Mouse (Mus musculus) myocyte (in vitro differentiated cells): ENCODE measurements around the gene Rgcc. TPM values are rescaled to one million over a fixed set of nuclear protein-coding genes. Genes with fewer than 3 reads are reported as not detected.

Experiments
- H3K27me3 ChIP-seq: one replicate; pipeline ENCODE4 v1.6.1; 2011; ENCODE audit not compliant: control insufficient read depth, insufficient read depth, insufficient read length
- H3K36me3 ChIP-seq: one replicate; pipeline ENCODE4 v1.6.1; 2011; ENCODE audit not compliant: control insufficient read depth, insufficient read depth
- H3K4me2 ChIP-seq: one replicate; pipeline ENCODE4 v1.6.1; 2011; ENCODE audit warnings: low read depth, control low read depth
- H3K4me3 ChIP-seq: one replicate; pipeline ENCODE4 v1.5.1; 2011; ENCODE audit warnings: mild to moderate bottlenecking, control low read depth, moderate library complexity
- H3K79me2 ChIP-seq: one replicate; pipeline ENCODE4 v1.6.1; 2011; ENCODE audit not compliant: control insufficient read depth, insufficient read depth
- H3ac ChIP-seq: one replicate; pipeline ENCODE4 v1.6.1; 2011; ENCODE audit not compliant: control insufficient read depth, insufficient read length
- CEBPB ChIP-seq: IDR thresholded peaks from 2 replicates; pipeline ENCODE4 v1.6.1; 2011; ENCODE audit warnings: mild to moderate bottlenecking, moderate library complexity; ENCODE audit not compliant: poor library complexity, insufficient read depth, severe bottlenecking
- E2F4 ChIP-seq: IDR thresholded peaks from one replicate; pipeline ENCODE4 v1.6.1; 2011; ENCODE audit warnings: mild to moderate bottlenecking, control low read depth, moderate library complexity; ENCODE audit not compliant: insufficient read depth
- MAX ChIP-seq: IDR thresholded peaks from one replicate; pipeline ENCODE4 v1.6.1; 2011; ENCODE audit warnings: low read depth, mild to moderate bottlenecking, control low read depth
- MYOD1 ChIP-seq, 3 experiments: IDR thresholded peaks; one replicate each; pipeline ENCODE4 v1.6.1; 2011; ENCODE audit warnings: control low read depth in 2 of 3, low read depth in 2 of 3, mild to moderate bottlenecking in 2 of 3, moderate library complexity in 1 of 3; ENCODE audit not compliant: insufficient read length in 2 of 3, control insufficient read depth in 1 of 3
- MYOG ChIP-seq, 3 experiments: IDR thresholded peaks; one replicate each; pipeline ENCODE4 v1.6.1; 2011; ENCODE audit warnings: control low read depth in 2 of 3, low read depth in 2 of 3, mild to moderate bottlenecking in 2 of 3; ENCODE audit not compliant: insufficient read length in 2 of 3, control insufficient read depth in 1 of 3, insufficient read depth in 1 of 3
- POLR2A ChIP-seq: IDR thresholded peaks from one replicate; pipeline ENCODE4 v1.6.1; 2011; ENCODE audit warnings: low read depth, mild to moderate bottlenecking, control low read depth, moderate library complexity; ENCODE audit not compliant: insufficient read length
- POLR2AphosphoS2 ChIP-seq: IDR thresholded peaks from one replicate; pipeline ENCODE4 v1.6.1; 2011; ENCODE audit warnings: low read depth, control low read depth; ENCODE audit not compliant: insufficient read length
- REST ChIP-seq: IDR thresholded peaks from one replicate; pipeline ENCODE4 v1.6.1; 2011; ENCODE audit warnings: mild to moderate bottlenecking, control low read depth, moderate library complexity; ENCODE audit not compliant: insufficient read depth, insufficient read length
- SRF ChIP-seq: IDR thresholded peaks from one replicate; pipeline ENCODE4 v1.6.1; 2011; ENCODE audit warnings: low read depth; ENCODE audit not compliant: control insufficient read depth, insufficient read length
- TCF12 ChIP-seq: IDR thresholded peaks from one replicate; pipeline ENCODE4 v1.6.1; 2011; ENCODE audit warnings: mild to moderate bottlenecking, control low read depth; ENCODE audit not compliant: poor library complexity, insufficient read depth, severe bottlenecking
- TCF3 ChIP-seq: IDR thresholded peaks from one replicate; pipeline ENCODE4 v1.6.1; 2011; ENCODE audit warnings: low read depth, control low read depth; ENCODE audit not compliant: insufficient read length
- USF1 ChIP-seq: IDR thresholded peaks from one replicate; pipeline ENCODE4 v1.6.1; 2011; ENCODE audit warnings: low read depth, mild to moderate bottlenecking, control low read depth, moderate library complexity
- polyA plus RNA-seq: library from polyadenylated mRNA; unstranded; fragments of >200 nt; fragmentation: generic; extraction: Trizol; gene quantifications from one replicate; pipeline ENCODE4 v1.2.1, GENCODE M21; 2012; ENCODE audit warnings: missing spikeins

The Rgcc gene
- polyA plus RNA-seq, 1 experiment, result 6.0 TPM

DNA sequence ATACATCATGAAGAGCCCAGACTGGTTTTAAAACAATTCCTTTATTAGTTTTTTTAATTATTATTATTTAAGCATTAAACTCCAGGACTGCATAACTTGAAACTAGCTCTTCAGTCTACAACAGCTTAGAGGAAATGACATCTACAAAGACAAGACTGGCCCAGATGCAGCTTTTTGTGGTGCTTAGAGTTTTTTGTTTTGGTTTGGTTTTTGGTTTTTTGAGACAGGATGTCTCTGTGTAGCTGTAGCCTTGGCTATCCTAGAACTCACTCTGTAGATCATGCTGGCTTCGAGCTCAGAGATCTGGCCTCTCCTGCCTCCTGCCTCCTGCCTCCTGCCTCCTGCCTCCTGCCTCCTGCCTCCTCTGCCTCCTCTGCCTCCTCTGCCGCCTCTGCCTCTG is 45.7 kb downstream of the Rgcc start:
- H3ac ChIP-seq, result no peak overlapping the region
- H3K36me3 ChIP-seq, result no peaks in the 10 kb centered on the region
- no peak overlapping the region for H3K4me2 ChIP-seq
- no peak for TF ChIP-seq USF1
- TF ChIP-seq TCF12, result no peak
- no peak for TF ChIP-seq POLR2A
- TF ChIP-seq MYOD1 (IDR thresholded peaks at IDR 0.05; ENCODE audit: control insufficient read depth in 1 of 3, insufficient read length in 2 of 3, low read depth in 2 of 3), result no peak
- no peaks in the 10 kb centered on the region for H3K79me2 ChIP-seq
- H3K4me3 ChIP-seq, result no peak overlapping the region
- H3K27me3 ChIP-seq, result no peaks in the 10 kb centered on the region

DNA sequence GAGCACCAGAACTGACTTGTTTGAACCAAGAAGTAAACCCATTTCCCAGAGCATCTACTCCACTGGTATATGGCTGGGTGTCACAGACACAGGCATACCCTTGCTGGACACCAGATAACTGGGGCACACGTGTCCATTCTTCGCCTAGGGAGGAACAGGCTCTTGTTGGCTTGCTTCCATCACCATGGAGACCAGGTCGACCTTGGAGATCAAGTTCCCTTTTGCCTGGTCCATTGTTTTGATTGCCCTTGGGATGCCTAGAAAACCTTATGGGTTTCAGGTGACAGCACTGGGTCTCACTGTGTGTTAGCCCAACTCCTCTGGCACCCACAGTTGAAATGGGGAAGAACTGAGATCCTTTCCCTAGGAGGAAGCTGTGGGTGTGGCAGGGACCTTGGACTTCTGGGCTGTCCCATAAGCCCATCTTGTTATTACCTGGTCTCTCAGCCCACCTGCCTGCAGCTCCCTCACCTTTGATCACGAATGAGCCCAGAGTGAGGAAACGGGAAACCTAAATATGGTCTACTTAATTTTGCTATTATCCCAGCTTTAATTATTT is 49.6 kb downstream of the Rgcc start:
- TF ChIP-seq TCF12 (no peak), E2F4 (no peak), MYOD1 (IDR thresholded peaks at IDR 0.05; ENCODE audit: control insufficient read depth in 1 of 3, insufficient read length in 2 of 3, low read depth in 2 of 3) (no peak), REST (no peak), POLR2A (no peak), MAX (no peak), SRF (no peak), MYOG (IDR thresholded peaks at IDR 0.05; ENCODE audit: control insufficient read depth in 1 of 3, insufficient read depth in 1 of 3, insufficient read length in 2 of 3, low read depth in 2 of 3) (no peak), POLR2AphosphoS2 (no peak), USF1 (no peak), CEBPB (no peak), TCF3 (no peak)
- Histone ChIP-seq H3K4me3 (no peak overlapping the region), H3K27me3 (no peaks in the 10 kb centered on the region), H3K79me2 (no peaks in the 10 kb centered on the region), H3K36me3 (no peaks in the 10 kb centered on the region), H3K4me2 (no peak overlapping the region), H3ac (no peak overlapping the region)

DNA sequence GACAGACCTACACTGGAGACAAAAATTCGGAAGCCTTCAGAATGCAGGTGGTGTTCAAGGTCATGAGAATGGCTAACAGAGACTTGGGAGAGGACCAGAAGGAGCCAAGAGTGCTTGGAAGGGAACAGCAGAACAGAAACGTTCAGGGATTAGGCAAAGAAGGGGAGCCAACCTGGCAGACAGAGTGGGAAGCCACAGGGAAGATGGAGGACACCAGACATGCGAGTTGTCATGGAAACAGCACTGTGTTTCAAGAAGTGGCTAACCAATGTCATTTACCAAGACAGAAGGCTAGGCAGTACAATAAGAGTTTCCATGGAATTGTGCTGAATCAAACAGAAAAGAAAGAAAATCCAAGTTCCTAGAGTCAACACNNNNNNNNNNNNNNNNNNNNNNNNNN is 56.9 kb downstream of the Rgcc start:
- no peak for TF ChIP-seq MYOG (IDR thresholded peaks at IDR 0.05; ENCODE audit: control insufficient read depth in 1 of 3, insufficient read depth in 1 of 3, insufficient read length in 2 of 3, low read depth in 2 of 3)
- TF ChIP-seq TCF12, result no peak
- no peak for TF ChIP-seq MAX
- no peak for TF ChIP-seq SRF
- no peak for TF ChIP-seq E2F4
- no peak for TF ChIP-seq USF1
- no peak for TF ChIP-seq REST
- no peak for TF ChIP-seq MYOD1 (IDR thresholded peaks at IDR 0.05; ENCODE audit: control insufficient read depth in 1 of 3, insufficient read length in 2 of 3, low read depth in 2 of 3)
- no peak for TF ChIP-seq CEBPB
- no peak for TF ChIP-seq POLR2AphosphoS2
- no peak for TF ChIP-seq TCF3
- TF ChIP-seq POLR2A, result no peak
- no peak overlapping the region for H3K4me2 ChIP-seq
- H3K36me3 ChIP-seq, result no peaks in the 10 kb centered on the region
- H3K27me3 ChIP-seq, result no peaks in the 10 kb centered on the region
- H3K4me3 ChIP-seq, result no peak overlapping the region
- H3K79me2 ChIP-seq, result no peaks in the 10 kb centered on the region
- no peak overlapping the region for H3ac ChIP-seq

DNA sequence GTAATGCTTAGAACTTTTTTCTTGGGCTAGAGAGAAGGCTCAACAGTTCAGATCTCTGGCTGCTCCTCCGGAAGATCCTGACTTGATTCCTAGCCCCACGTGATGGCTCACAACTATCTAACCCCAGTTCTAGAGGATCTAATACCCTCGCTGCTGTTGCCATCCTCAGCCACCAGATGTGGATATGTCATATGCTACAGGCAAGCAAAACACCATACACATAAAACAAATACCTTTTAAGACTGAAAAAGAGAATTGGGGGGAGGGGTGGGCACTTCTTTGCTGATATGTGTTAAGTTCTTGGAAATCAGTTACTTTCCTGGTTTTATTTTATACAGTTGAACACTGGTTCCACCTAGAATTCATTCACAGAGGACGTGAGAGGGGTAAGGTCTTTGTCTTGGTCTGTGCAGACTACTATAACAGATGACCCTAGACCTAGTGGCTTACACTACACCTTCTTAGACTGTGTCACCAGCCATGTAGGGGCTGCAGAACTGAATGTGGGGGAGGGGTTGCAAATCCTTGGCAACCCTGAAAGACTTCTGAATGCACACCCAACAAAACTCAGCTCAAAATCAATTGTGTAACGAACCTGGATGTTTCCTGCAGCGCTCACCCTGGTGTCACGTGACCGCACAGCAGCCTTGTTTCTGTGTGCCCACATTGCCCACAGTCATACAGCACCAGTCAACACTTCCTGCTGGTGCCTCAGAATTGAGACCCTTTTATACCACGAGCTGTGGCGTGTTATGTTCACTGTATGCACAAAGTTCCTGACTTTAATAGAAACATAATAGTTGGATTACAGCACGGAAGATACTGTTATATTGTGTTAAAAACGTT is 58.2 kb downstream of the Rgcc start:
- no peak overlapping the region for H3K4me2 ChIP-seq
- TF ChIP-seq E2F4, result no peak
- TF ChIP-seq REST, result no peak
- TF ChIP-seq MYOG (IDR thresholded peaks at IDR 0.05; ENCODE audit: control insufficient read depth in 1 of 3, insufficient read depth in 1 of 3, insufficient read length in 2 of 3, low read depth in 2 of 3), result no peak
- TF ChIP-seq TCF12, result no peak
- no peak for TF ChIP-seq CEBPB
- no peak for TF ChIP-seq POLR2A
- TF ChIP-seq MAX, result no peak
- no peak for TF ChIP-seq TCF3
- no peaks in the 10 kb centered on the region for H3K27me3 ChIP-seq
- H3K36me3 ChIP-seq, result no peaks in the 10 kb centered on the region
- H3ac ChIP-seq, result no peak overlapping the region
- H3K4me3 ChIP-seq, result no peak overlapping the region
- H3K79me2 ChIP-seq, result no peaks in the 10 kb centered on the region

DNA sequence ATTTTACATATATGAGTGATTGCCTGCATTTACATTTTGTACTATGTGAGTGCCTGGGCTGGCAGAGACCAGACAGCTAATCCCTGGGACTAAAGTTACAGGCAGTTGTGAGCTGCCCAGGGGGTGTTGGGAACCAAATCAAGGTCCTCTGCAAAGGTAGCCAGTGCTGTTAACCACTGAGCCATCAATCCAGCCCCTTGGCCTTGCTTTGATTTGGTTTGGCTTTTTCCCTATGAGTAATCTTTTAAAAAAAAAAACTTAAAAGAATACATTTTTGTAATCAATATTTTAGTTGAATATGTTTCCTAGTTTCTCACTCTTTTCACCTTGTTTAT is 59.1 kb downstream of the Rgcc start:
- TF ChIP-seq MAX, result no peak

More for the DNA sequence above, 59.1 kb downstream of the Rgcc start:
- no peaks in the 10 kb centered on the region for H3K36me3 ChIP-seq
- H3K79me2 ChIP-seq, result no peaks in the 10 kb centered on the region
- no peak overlapping the region for H3K4me2 ChIP-seq
- H3ac ChIP-seq, result no peak overlapping the region
- no peaks in the 10 kb centered on the region for H3K27me3 ChIP-seq
- no peak overlapping the region for H3K4me3 ChIP-seq
